ENCODE assay signal across 23 mouse cellular contexts in the genomic region with DNA sequence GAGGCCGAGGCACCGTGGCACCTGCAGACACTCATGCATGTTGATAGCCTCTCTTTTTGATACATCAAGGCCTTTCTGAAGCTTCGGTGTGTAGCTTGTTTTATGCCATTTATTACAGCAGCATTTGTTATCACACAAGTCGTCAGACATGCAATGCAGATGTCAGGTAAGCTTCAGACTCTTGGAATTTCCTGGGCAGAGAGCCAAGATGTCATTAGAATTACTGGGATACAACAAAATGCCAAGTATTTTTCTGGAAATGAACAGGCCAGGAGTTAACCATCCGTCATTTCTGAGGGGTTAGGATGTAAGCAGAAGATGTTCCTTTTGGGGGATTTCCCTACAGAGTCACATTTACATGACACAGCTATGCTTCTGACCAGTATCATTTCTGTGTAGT.
A peak's percentile ranks its signal among the peaks of the same experiment; 100 is the strongest.
DNase-seq lines count a peak whose midpoint lies in the region; ATAC-seq and TF ChIP-seq lines count a peak whose summit lies in the region.
"Had no signal": no experiment of that assay in that cellular context is flagged by ENCODE, and none has a peak within 500 bp of the region (broad histone marks: within the 10 kb centered on the region; RNA-seq: fewer than 3 reads in every experiment).

No protein-coding gene starts in this region.

- no peak overlapping the region for H3K4me2 ChIP-seq in embryonic facial prominence, embryonic 14.5 days (ENCODE audit: low read depth, low read length)
- H3K4me2 ChIP-seq: embryonic facial prominence, embryonic 13.5 days; midbrain, embryonic 15.5 days; neural tube, embryonic 13.5 days had no signal

- H3K27me3 ChIP-seq in embryonic facial prominence, embryonic 14.5 days (replicated peaks; ENCODE audit: control insufficient read depth, insufficient read depth, low read length), result no peaks in the 10 kb centered on the region
- no peaks in the 10 kb centered on the region for H3K27me3 ChIP-seq in embryonic facial prominence, embryonic 10.5 days (replicated peaks; ENCODE audit: low read depth, poor library complexity, severe bottlenecking)
- H3K27me3 ChIP-seq: CH12.LX; midbrain, embryonic 15.5 days; neural tube, embryonic 13.5 days had no signal

- H3K27ac ChIP-seq in embryonic facial prominence, embryonic 14.5 days (replicated peaks; ENCODE audit: low read depth, low read length), result no peak overlapping the region
- H3K27ac ChIP-seq in embryonic facial prominence, embryonic 10.5 days (replicated peaks), result no peak overlapping the region
- 0 out of 2 replicates have a peak overlapping the region, but pooled peaks have one; percentile 28 for H3K27ac ChIP-seq in layer of hippocampus, adult 2 months
- peak overlapping the region; percentile 41; the same call in 1 of the 2 replicates for H3K27ac ChIP-seq in embryonic fibroblast, embryonic 13.5 days (ENCODE audit: insufficient read depth, low read length)
- no peak overlapping the region for H3K27ac ChIP-seq in left cerebral cortex, adult 2 months
- H3K27ac ChIP-seq: embryonic facial prominence, embryonic 13.5 days; midbrain, embryonic 15.5 days; neural tube, embryonic 13.5 days had no signal

- no peak for TF ChIP-seq POLR2A in embryonic fibroblast, embryonic 13.5 days (IDR thresholded peaks at IDR 0.05; ENCODE audit: low read depth, low read length)

- peak; percentile 57 for DNase-seq in embryonic facial prominence, embryonic 14.5 days (ENCODE audit: low spot score)
- no peak for DNase-seq in embryonic facial prominence, embryonic 10.5 days (ENCODE audit: low spot score)
- DNase-seq in layer of hippocampus, adult 2 months (ENCODE audit: low spot score in 2 of 2), result no peak
- no peak for DNase-seq in layer of hippocampus, adult 18-20 months (ENCODE audit: low spot score in 2 of 2)
- DNase-seq in 3T3-L1 (ENCODE audit: low read depth, low spot score), result peak; percentile 79
- no peak for DNase-seq in left cerebral cortex, adult 2 months (ENCODE audit: extremely low spot score in 1 of 2, low spot score in 2 of 2)
- DNase-seq: adrenal gland, postnatal 14 days; B cell, adult 2 months; cerebellum, adult 9-10 months; gastrocnemius, postnatal 25 days; kidney, postnatal 36 days; left cerebral cortex, postnatal 4 days; thymus, postnatal 14 days had no signal

- ATAC-seq in embryonic facial prominence, embryonic 14.5 days (ENCODE audit: low read depth), result no peak
- ATAC-seq: hindbrain, embryonic 16.5 days; intestine, embryonic 16.5 days; lung, postnatal 0 days; midbrain, embryonic 15.5 days had no signal

- H3K9me3 ChIP-seq in embryonic facial prominence, embryonic 14.5 days (ENCODE audit: control insufficient read depth, low read length), result no peaks in the 10 kb centered on the region
- no peaks in the 10 kb centered on the region for H3K9me3 ChIP-seq in embryonic facial prominence, embryonic 10.5 days
- H3K9me3 ChIP-seq: embryonic facial prominence, embryonic 13.5 days; G1E; midbrain, embryonic 15.5 days; neural tube, embryonic 13.5 days had no signal

- intact Hi-C loops in left cerebral cortex, adult 2 months (cut with DNase I), result no loop called here

- no peak overlapping the region for H3K4me3 ChIP-seq in embryonic facial prominence, embryonic 14.5 days (ENCODE audit: low read depth, low read length)
- H3K4me3 ChIP-seq in embryonic facial prominence, embryonic 10.5 days, result no peak overlapping the region
- H3K4me3 ChIP-seq in layer of hippocampus, adult 2 months, result no peak overlapping the region
- H3K4me3 ChIP-seq in embryonic fibroblast, embryonic 13.5 days (ENCODE audit: insufficient read depth, low read length), result no peak overlapping the region
- no peak overlapping the region for H3K4me3 ChIP-seq in left cerebral cortex, adult 2 months
- H3K4me3 ChIP-seq: embryonic facial prominence, embryonic 13.5 days; midbrain, embryonic 15.5 days; myocyte; neural tube, embryonic 13.5 days had no signal

- TF ChIP-seq CTCF in layer of hippocampus, adult 2 months (conservative IDR thresholded peaks at IDR 0.05), result no peak
- TF ChIP-seq CTCF in embryonic fibroblast, embryonic 13.5 days (IDR thresholded peaks at IDR 0.05; ENCODE audit: borderline replicate concordance, insufficient read depth, low read length), result no peak
- TF ChIP-seq CTCF in left cerebral cortex, adult 2 months (IDR thresholded peaks at IDR 0.05), result no peak

- 41% methylated on average over 5 of the region's 5 CpGs for WGBS in embryonic facial prominence, embryonic 14.5 days
- 85% methylated on average over 5 of the region's 5 CpGs for WGBS in embryonic facial prominence, embryonic 10.5 days

- H3K9ac ChIP-seq in embryonic facial prominence, embryonic 14.5 days (ENCODE audit: low read depth, low read length), result no peak overlapping the region
- H3K9ac ChIP-seq: embryonic facial prominence, embryonic 13.5 days; midbrain, embryonic 15.5 days; neural tube, embryonic 13.5 days had no signal

- H3K36me3 ChIP-seq in embryonic facial prominence, embryonic 14.5 days (ENCODE audit: control insufficient read depth, insufficient read depth, low read length), result no peaks in the 10 kb centered on the region
- H3K36me3 ChIP-seq in embryonic facial prominence, embryonic 10.5 days (replicated peaks), result no peaks in the 10 kb centered on the region
- H3K36me3 ChIP-seq: embryonic facial prominence, embryonic 13.5 days; G1E; midbrain, embryonic 15.5 days; neural tube, embryonic 13.5 days had no signal

- H3K4me1 ChIP-seq in embryonic facial prominence, embryonic 14.5 days (ENCODE audit: control insufficient read depth, insufficient read depth, low read length), result 0 out of 2 replicates have a peak, but pooled peaks cover 7% of the 10 kb centered on the region
- H3K4me1 ChIP-seq in embryonic facial prominence, embryonic 10.5 days, result no peaks in the 10 kb centered on the region
- peaks cover 8% of the 10 kb centered on the region; the same call in 1 of the 2 replicates for H3K4me1 ChIP-seq in embryonic fibroblast, embryonic 13.5 days (ENCODE audit: control insufficient read depth, insufficient read depth, low read length)

Comparison
In these comparisons a context has a peak if more than half of its experiments do, and no peak if none do; other contexts are left out.
1. DNase-seq: peak in embryonic facial prominence, embryonic 14.5 days (single experiment) and 3T3-L1 (single experiment); none in embryonic facial prominence, embryonic 10.5 days (single experiment), layer of hippocampus, adult 2 months (0 of 2), layer of hippocampus, adult 18-20 months (0 of 2) and left cerebral cortex, adult 2 months (0 of 2).
2. H3K27ac ChIP-seq: peak in layer of hippocampus, adult 2 months (single experiment) and embryonic fibroblast, embryonic 13.5 days (single experiment); none in embryonic facial prominence, embryonic 14.5 days (single experiment), embryonic facial prominence, embryonic 10.5 days (single experiment) and left cerebral cortex, adult 2 months (single experiment).